Mouse (Mus musculus): Measurements from ENCODE around the gene Ptprcap. TPM values are rescaled to one million over a fixed set of nuclear protein-coding genes. Genes with fewer than 3 reads are reported as not detected.

Gene Ptprcap
- polyA plus RNA-seq, 1 experiment: not detected

- no peaks in the 10 kb centered on the region for H3K36me3 ChIP-seq (ENCODE audit: control insufficient read depth, insufficient read depth, low read length, poor library complexity, severe bottlenecking)
- H3K4me3 ChIP-seq (ENCODE audit: low read depth, low read length): peak overlapping the region; percentile 63
- H3K9ac ChIP-seq (ENCODE audit: low read depth, poor library complexity, severe bottlenecking): no peak overlapping the region; the same call in 1 of the 2 replicates
- no peak for TF ChIP-seq CTCF (IDR thresholded peaks at IDR 0.05; ENCODE audit: low read depth, low read length)
- TF ChIP-seq POLR2A (IDR thresholded peaks at IDR 0.05; ENCODE audit: insufficient read depth, low read length): no peak
- no peak for TF ChIP-seq EP300 (IDR thresholded peaks at IDR 0.05; ENCODE audit: insufficient read depth, low read depth, low read length)
- no peaks in the 10 kb centered on the region for H3K4me1 ChIP-seq (ENCODE audit: control insufficient read depth, insufficient read depth, low read length)
- no peak overlapping the region for H3K27ac ChIP-seq (ENCODE audit: insufficient read depth, low read length)
- no peaks in the 10 kb centered on the region for H3K27me3 ChIP-seq (ENCODE audit: control insufficient read depth, insufficient read depth, low read length, poor library complexity, severe bottlenecking)
- H3K9me3 ChIP-seq (replicated peaks; ENCODE audit: control insufficient read depth, insufficient read depth, low read length, poor library complexity, severe bottlenecking): no peaks in the 10 kb centered on the region
These were observed 10.1 kb downstream of the Ptprcap start for GRCm38 (mm10) chr19:4163543-4163887.

GRCm38 (mm10) chr19:4164100-4164499, 10.7 kb downstream of the Ptprcap start:
- Histone ChIP-seq H3K27me3 (ENCODE audit: control insufficient read depth, insufficient read depth, low read length, poor library complexity, severe bottlenecking) (no peaks in the 10 kb centered on the region), H3K9me3 (replicated peaks; ENCODE audit: control insufficient read depth, insufficient read depth, low read length, poor library complexity, severe bottlenecking) (no peaks in the 10 kb centered on the region), H3K27ac (ENCODE audit: insufficient read depth, low read length) (no peak overlapping the region), H3K4me3 (ENCODE audit: low read depth, low read length) (no peak overlapping the region), H3K36me3 (ENCODE audit: control insufficient read depth, insufficient read depth, low read length, poor library complexity, severe bottlenecking) (no peaks in the 10 kb centered on the region), H3K9ac (ENCODE audit: low read depth, poor library complexity, severe bottlenecking) (no peak overlapping the region), H3K4me1 (ENCODE audit: control insufficient read depth, insufficient read depth, low read length) (no peaks in the 10 kb centered on the region)
- TF ChIP-seq CTCF (IDR thresholded peaks at IDR 0.05; ENCODE audit: low read depth, low read length): no peak
- TF ChIP-seq POLR2A (IDR thresholded peaks at IDR 0.05; ENCODE audit: insufficient read depth, low read length): no peak
- no peak for TF ChIP-seq EP300 (IDR thresholded peaks at IDR 0.05; ENCODE audit: insufficient read depth, low read depth, low read length)

GRCm38 (mm10) chr19:4164721-4165120, 11.3 kb downstream of the Ptprcap start:
- H3K9ac ChIP-seq (ENCODE audit: low read depth, poor library complexity, severe bottlenecking): no peak overlapping the region

GRCm38 (mm10) chr19:4166678-4167476, 13.5 kb downstream of the Ptprcap start:
- no peak overlapping the region for H3K4me3 ChIP-seq (ENCODE audit: low read depth, low read length)
- H3K9ac ChIP-seq (ENCODE audit: low read depth, poor library complexity, severe bottlenecking): no peak overlapping the region
- H3K9me3 ChIP-seq (replicated peaks; ENCODE audit: control insufficient read depth, insufficient read depth, low read length, poor library complexity, severe bottlenecking): no peaks in the 10 kb centered on the region
- H3K27ac ChIP-seq (ENCODE audit: insufficient read depth, low read length): no peak overlapping the region
- H3K27me3 ChIP-seq (ENCODE audit: control insufficient read depth, insufficient read depth, low read length, poor library complexity, severe bottlenecking): no peaks in the 10 kb centered on the region
- TF ChIP-seq EP300 (IDR thresholded peaks at IDR 0.05; ENCODE audit: insufficient read depth, low read depth, low read length): no peak
- TF ChIP-seq CTCF (IDR thresholded peaks at IDR 0.05; ENCODE audit: low read depth, low read length): no peak
- TF ChIP-seq POLR2A (IDR thresholded peaks at IDR 0.05; ENCODE audit: insufficient read depth, low read length): no peak
- H3K4me1 ChIP-seq (ENCODE audit: control insufficient read depth, insufficient read depth, low read length): no peaks in the 10 kb centered on the region
- H3K36me3 ChIP-seq (ENCODE audit: control insufficient read depth, insufficient read depth, low read length, poor library complexity, severe bottlenecking): no peaks in the 10 kb centered on the region

More at GRCm38 (mm10) chr19:4164721-4165120, 11.3 kb downstream of the Ptprcap start:
- TF ChIP-seq POLR2A (IDR thresholded peaks at IDR 0.05; ENCODE audit: insufficient read depth, low read length) (no peak), EP300 (IDR thresholded peaks at IDR 0.05; ENCODE audit: insufficient read depth, low read depth, low read length) (no peak), CTCF (IDR thresholded peaks at IDR 0.05; ENCODE audit: low read depth, low read length) (no peak)
- Histone ChIP-seq H3K4me1 (ENCODE audit: control insufficient read depth, insufficient read depth, low read length) (no peaks in the 10 kb centered on the region), H3K27me3 (ENCODE audit: control insufficient read depth, insufficient read depth, low read length, poor library complexity, severe bottlenecking) (no peaks in the 10 kb centered on the region), H3K9me3 (replicated peaks; ENCODE audit: control insufficient read depth, insufficient read depth, low read length, poor library complexity, severe bottlenecking) (no peaks in the 10 kb centered on the region), H3K27ac (ENCODE audit: insufficient read depth, low read length) (no peak overlapping the region), H3K36me3 (ENCODE audit: control insufficient read depth, insufficient read depth, low read length, poor library complexity, severe bottlenecking) (no peaks in the 10 kb centered on the region), H3K4me3 (ENCODE audit: low read depth, low read length) (no peak overlapping the region)

GRCm38 (mm10) chr19:4169378-4169784, 16.0 kb downstream of the Ptprcap start:
- TF ChIP-seq POLR2A (IDR thresholded peaks at IDR 0.05; ENCODE audit: insufficient read depth, low read length) (peak; percentile 77), EP300 (IDR thresholded peaks at IDR 0.05; ENCODE audit: insufficient read depth, low read depth, low read length) (0 out of 2 replicates have a peak, but pooled peaks have one; percentile 39), CTCF (IDR thresholded peaks at IDR 0.05; ENCODE audit: low read depth, low read length) (peak; percentile 81)
- peak overlapping the region; percentile 87 for H3K4me3 ChIP-seq (ENCODE audit: low read depth, low read length)
- H3K4me1 ChIP-seq (ENCODE audit: control insufficient read depth, insufficient read depth, low read length): no peaks in the 10 kb centered on the region
- no peak overlapping the region for H3K27ac ChIP-seq (ENCODE audit: insufficient read depth, low read length)
- H3K9me3 ChIP-seq (replicated peaks; ENCODE audit: control insufficient read depth, insufficient read depth, low read length, poor library complexity, severe bottlenecking): no peaks in the 10 kb centered on the region
- H3K36me3 ChIP-seq (ENCODE audit: control insufficient read depth, insufficient read depth, low read length, poor library complexity, severe bottlenecking): no peaks in the 10 kb centered on the region
- H3K27me3 ChIP-seq (ENCODE audit: control insufficient read depth, insufficient read depth, low read length, poor library complexity, severe bottlenecking): no peaks in the 10 kb centered on the region
- peak overlapping the region; percentile 68 for H3K9ac ChIP-seq (ENCODE audit: low read depth, poor library complexity, severe bottlenecking)

GRCm38 (mm10) chr19:4169810-4170209, 16.4 kb downstream of the Ptprcap start:
- Histone ChIP-seq H3K4me3 (ENCODE audit: low read depth, low read length) (peak overlapping the region; percentile 87), H3K27ac (ENCODE audit: insufficient read depth, low read length) (no peak overlapping the region), H3K9me3 (replicated peaks; ENCODE audit: control insufficient read depth, insufficient read depth, low read length, poor library complexity, severe bottlenecking) (no peaks in the 10 kb centered on the region), H3K27me3 (ENCODE audit: control insufficient read depth, insufficient read depth, low read length, poor library complexity, severe bottlenecking) (no peaks in the 10 kb centered on the region), H3K36me3 (ENCODE audit: control insufficient read depth, insufficient read depth, low read length, poor library complexity, severe bottlenecking) (no peaks in the 10 kb centered on the region), H3K4me1 (ENCODE audit: control insufficient read depth, insufficient read depth, low read length) (no peaks in the 10 kb centered on the region), H3K9ac (ENCODE audit: low read depth, poor library complexity, severe bottlenecking) (peak overlapping the region; percentile 68)
- TF ChIP-seq EP300 (IDR thresholded peaks at IDR 0.05; ENCODE audit: insufficient read depth, low read depth, low read length) (no peak), POLR2A (IDR thresholded peaks at IDR 0.05; ENCODE audit: insufficient read depth, low read length) (no peak), CTCF (IDR thresholded peaks at IDR 0.05; ENCODE audit: low read depth, low read length) (no peak)
